Mouse (Mus musculus) thymus, postnatal 14 days (tissue): ENCODE results near the gene C1d.
"Not testable (repeated sequence)": the region's sequence is repeated elsewhere in the genome, so short reads cannot be mapped to it uniquely, and the experiment has no call there.

Experiments used
- DNase-seq: peaks from one replicate; pipeline ENCODE4 v3.0.0; 2021

Gene C1d

GRCm38 (mm10) chr11:17257443-17257842 lies at the start of gene C1d:
Gene C1d, plus strand, starts transcription at chr11:17257579.
- DNase-seq = peak; percentile 95

- peak; percentile 95 for DNase-seq
Observed at GRCm38 (mm10) chr11:17211258-17212140, 45.9 kb upstream of the C1d start, which contains the start of gene Pno1. Gene Pno1, minus strand, starts transcription at chr11:17211568.

- DNase-seq = no peak
Observed at GRCm38 (mm10) chr11:17212141-17212495, 45.3 kb upstream of the C1d start.

GRCm38 (mm10) chr11:17212903-17213509 lies 44.4 kb upstream of the C1d start:
- no peak for DNase-seq

- no peak for DNase-seq
Observed at GRCm38 (mm10) chr11:17215475-17215874, 41.9 kb upstream of the C1d start.

- DNase-seq = no peak
Observed at GRCm38 (mm10) chr11:17221126-17221525, 36.3 kb upstream of the C1d start.

- DNase-seq = no peak
Observed at GRCm38 (mm10) chr11:17232792-17233191, 24.6 kb upstream of the C1d start.

GRCm38 (mm10) chr11:17236449-17237037 lies 20.8 kb upstream of the C1d start:
- DNase-seq = peak; percentile 57

- DNase-seq = not testable (repeated sequence)
Observed at GRCm38 (mm10) chr11:17238598-17238997, 18.8 kb upstream of the C1d start.

GRCm38 (mm10) chr11:17248715-17249114 lies 8.7 kb upstream of the C1d start:
- DNase-seq = no peak

GRCm38 (mm10) chr11:17256813-17257365 lies 490 bp upstream of the C1d start:
- DNase-seq = peak; percentile 33

GRCm38 (mm10) chr11:17257861-17258260 lies 482 bp downstream of the C1d start:
- DNase-seq = no peak

- DNase-seq = no peak
Observed at GRCm38 (mm10) chr11:17267176-17267575, 9.8 kb downstream of the C1d start.

GRCm38 (mm10) chr11:17268801-17269200 lies 11.4 kb downstream of the C1d start:
- DNase-seq = no peak

- DNase-seq = peak; percentile 38
Observed at GRCm38 (mm10) chr11:17279959-17280358, 22.6 kb downstream of the C1d start.

- peak; percentile 60 for DNase-seq
Observed at GRCm38 (mm10) chr11:17284055-17284454, 26.7 kb downstream of the C1d start.

GRCm38 (mm10) chr11:17288884-17289283 lies 31.5 kb downstream of the C1d start:
- no peak for DNase-seq

- no peak for DNase-seq
Observed at GRCm38 (mm10) chr11:17306007-17306891, 48.9 kb downstream of the C1d start.

GRCm38 (mm10) chr11:17307457-17307856 lies 50.1 kb downstream of the C1d start:
- no peak for DNase-seq
